Mouse (Mus musculus): Measurements from ENCODE around the gene Arhgef3.

GRCm38 (mm10) chr14:27231506-27231905 lies 116.8 kb downstream of the Arhgef3 start:
- no peak for TF ChIP-seq HCFC1 (IDR thresholded peaks at IDR 0.05; ENCODE audit: borderline replicate concordance, insufficient read depth, low read length)
- TF ChIP-seq ZNF384 (IDR thresholded peaks at IDR 0.05; ENCODE audit: low read depth, low read length) = no peak

Measured in ES-E14 (cell line).